Mouse (Mus musculus): ENCODE data around the gene H2-Ke6.

GRCm38 (mm10) chr17:34047404-34048050 lies 19.7 kb upstream of the H2-Ke6 start:
- TF ChIP-seq CTCF (IDR thresholded peaks at IDR 0.05) (no peak), EP300 (IDR thresholded peaks at IDR 0.05) (no peak)

Data from lung, postnatal 0 days (tissue).